32 mouse cellular contexts compared by ENCODE assay signal in genomic region chr1:189513358-189513757, GRCm38 (mm10).
"Had no signal": no experiment of that assay in that cellular context is flagged by ENCODE, and none has a peak within 500 bp of the region (broad histone marks: within the 10 kb centered on the region; RNA-seq: fewer than 3 reads in every experiment).

No protein-coding gene starts in this region.

- H3K9ac ChIP-seq: limb, embryonic 12.5 days; limb, embryonic 13.5 days; limb, embryonic 15.5 days; liver, embryonic 12.5 days; liver, embryonic 13.5 days; liver, embryonic 14.5 days; liver, embryonic 15.5 days; liver, postnatal 0 days; lung, embryonic 14.5 days; lung, embryonic 15.5 days; midbrain, embryonic 12.5 days; midbrain, embryonic 13.5 days; midbrain, embryonic 15.5 days; neural tube, embryonic 12.5 days had no signal

- H3K27me3 ChIP-seq: limb, embryonic 12.5 days; limb, embryonic 13.5 days; limb, embryonic 15.5 days; liver, embryonic 12.5 days; liver, embryonic 13.5 days; liver, embryonic 15.5 days; lung, embryonic 15.5 days; megakaryocyte, embryonic 14.5 days; midbrain, embryonic 12.5 days; midbrain, embryonic 13.5 days; midbrain, embryonic 15.5 days; neural tube, embryonic 12.5 days had no signal

- H3K36me3 ChIP-seq: limb, embryonic 10.5 days; limb, embryonic 12.5 days; limb, embryonic 13.5 days; limb, embryonic 15.5 days; liver, embryonic 12.5 days; liver, embryonic 13.5 days; liver, embryonic 15.5 days; lung, embryonic 15.5 days; midbrain, embryonic 10.5 days; midbrain, embryonic 12.5 days; midbrain, embryonic 13.5 days; midbrain, embryonic 15.5 days; neural tube, embryonic 12.5 days had no signal

- DNase-seq: left cerebral cortex, postnatal 4 days; liver; liver, embryonic 13.5 days; liver, postnatal 0 days; lung, adult 18-20 months; lung, adult 2 months; lung, embryonic 14.5 days; lung, postnatal 10 days; lung, postnatal 14 days; lung, postnatal 36 days; lung, postnatal 4 days; midbrain, embryonic 14.5 days had no signal

- H3K9me3 ChIP-seq: limb, embryonic 10.5 days; liver, embryonic 15.5 days; lung, embryonic 15.5 days had no signal

- ATAC-seq: liver, embryonic 12.5 days; liver, postnatal 0 days; lung, postnatal 0 days; midbrain, embryonic 13.5 days; midbrain, embryonic 15.5 days; midbrain, embryonic 16.5 days had no signal

- H3K4me1 ChIP-seq: limb, embryonic 10.5 days; limb, embryonic 12.5 days; limb, embryonic 13.5 days; limb, embryonic 15.5 days; liver, embryonic 12.5 days; liver, embryonic 13.5 days; liver, embryonic 15.5 days; lung, embryonic 15.5 days; megakaryocyte, embryonic 14.5 days; midbrain, embryonic 12.5 days; midbrain, embryonic 13.5 days; midbrain, embryonic 15.5 days; neural tube, embryonic 12.5 days had no signal

- H3K4me3 ChIP-seq: limb, embryonic 10.5 days; limb, embryonic 12.5 days; limb, embryonic 13.5 days; limb, embryonic 15.5 days; liver, embryonic 12.5 days; liver, embryonic 13.5 days; liver, embryonic 15.5 days; lung, embryonic 15.5 days; megakaryocyte, embryonic 14.5 days; midbrain, embryonic 10.5 days; midbrain, embryonic 12.5 days; midbrain, embryonic 13.5 days; midbrain, embryonic 15.5 days; myocyte; neural tube, embryonic 12.5 days had no signal

- H3K27ac ChIP-seq: limb, embryonic 10.5 days; limb, embryonic 12.5 days; limb, embryonic 13.5 days; limb, embryonic 15.5 days; liver, embryonic 12.5 days; liver, embryonic 13.5 days; liver, embryonic 14.5 days; liver, embryonic 15.5 days; lung, embryonic 15.5 days; macrophage; midbrain, embryonic 10.5 days; midbrain, embryonic 12.5 days; midbrain, embryonic 13.5 days; midbrain, embryonic 15.5 days; neural tube, embryonic 12.5 days had no signal

- H3K4me2 ChIP-seq: limb, embryonic 12.5 days; limb, embryonic 13.5 days; limb, embryonic 15.5 days; liver, embryonic 11.5 days; liver, embryonic 12.5 days; liver, embryonic 13.5 days; liver, embryonic 15.5 days; lung, embryonic 14.5 days; lung, embryonic 15.5 days; midbrain, embryonic 11.5 days; midbrain, embryonic 12.5 days; midbrain, embryonic 13.5 days; midbrain, embryonic 15.5 days; neural tube, embryonic 12.5 days had no signal
